Mouse (Mus musculus) embryonic facial prominence, embryonic 11.5 days (tissue): ENCODE data around the gene Abi1. TPM values are rescaled to one million over a fixed set of nuclear protein-coding genes. Genes with fewer than 3 reads are reported as not detected.

Source experiments
- ATAC-seq: fragments of 200-750 bp; cut with Nextera tagmentation; replicated peaks from 2 replicates; pipeline ENCODE4 v1.8.0; 2017; ENCODE audit warnings: low read depth; ENCODE audit not compliant: insufficient number of reproducible peaks, low FRiP score, low TSS enrichment
- DNase-seq: peaks from one replicate; pipeline ENCODE4 v3.0.0-alpha.2; 2015; ENCODE audit warnings: low spot score
- H3K27ac ChIP-seq: fragments of 300-500 bp; sonication (generic); replicated peaks from 2 replicates; pipeline ENCODE4 v1.5.1; 2014; ENCODE audit warnings: mild to moderate bottlenecking, low read depth, low read length, control low read depth
- H3K27me3 ChIP-seq: fragments of 300-500 bp; sonication (generic); 2 replicates; pipeline ENCODE4 v1.6.1; 2014; ENCODE audit warnings: mild to moderate bottlenecking, low read length, moderate library complexity, mixed read lengths; ENCODE audit not compliant: control insufficient read depth, insufficient read depth
- H3K36me3 ChIP-seq: fragments of 300-500 bp; sonication (generic); replicated peaks from 2 replicates; pipeline ENCODE4 v1.6.1; 2014; ENCODE audit warnings: low read depth, mild to moderate bottlenecking, low read length, moderate library complexity, mixed read lengths; ENCODE audit not compliant: control insufficient read depth, insufficient read depth
- H3K4me1 ChIP-seq: fragments of 300-500 bp; sonication (generic); 2 replicates; pipeline ENCODE4 v1.6.1; 2014; ENCODE audit warnings: low read length, mixed read lengths; ENCODE audit not compliant: control insufficient read depth, insufficient read depth
- H3K4me2 ChIP-seq: fragments of 300-500 bp; sonication (generic); 2 replicates; pipeline ENCODE4 v1.6.1; 2014; ENCODE audit warnings: low read depth, mild to moderate bottlenecking, control low read depth, low read length, moderate library complexity
- H3K4me3 ChIP-seq: fragments of 300-500 bp; sonication (generic); 2 replicates; pipeline ENCODE4 v1.5.1; 2014; ENCODE audit warnings: low read depth, low read length, control low read depth
- H3K9ac ChIP-seq: fragments of 300-500 bp; sonication (generic); replicated peaks from 2 replicates; pipeline ENCODE4 v1.6.1; 2014; ENCODE audit warnings: mild to moderate bottlenecking, control low read depth, low read length
- H3K9me3 ChIP-seq: fragments of 300-500 bp; sonication (generic); replicated peaks from 2 replicates; pipeline ENCODE4 v1.6.1; 2016; ENCODE audit warnings: mild to moderate bottlenecking, low read length, inconsistent platforms, mixed read lengths; ENCODE audit not compliant: control insufficient read depth
- WGBS: fragments of 180-500 bp; shearing (Covaris S2); extraction: QIAGEN DNeasy Blood & Tissue Kit; methylation state at CpG from one replicate; pipeline ENCODE4 v1.1.7; 2014; 5-methylcytosine and 5-hydroxymethylcytosine counted together
- polyA plus RNA-seq: library from polyadenylated mRNA; unstranded; fragments of >200 nt; fragmentation: Nextera tagmentation; extraction: Ambion mirVana; gene quantifications from 2 replicates; pipeline ENCODE4 v1.2.1, GENCODE M21; 2014

Gene Abi1
- polyA plus RNA-seq, 1 experiment from 2014 or later = 42.3 TPM

DNA sequence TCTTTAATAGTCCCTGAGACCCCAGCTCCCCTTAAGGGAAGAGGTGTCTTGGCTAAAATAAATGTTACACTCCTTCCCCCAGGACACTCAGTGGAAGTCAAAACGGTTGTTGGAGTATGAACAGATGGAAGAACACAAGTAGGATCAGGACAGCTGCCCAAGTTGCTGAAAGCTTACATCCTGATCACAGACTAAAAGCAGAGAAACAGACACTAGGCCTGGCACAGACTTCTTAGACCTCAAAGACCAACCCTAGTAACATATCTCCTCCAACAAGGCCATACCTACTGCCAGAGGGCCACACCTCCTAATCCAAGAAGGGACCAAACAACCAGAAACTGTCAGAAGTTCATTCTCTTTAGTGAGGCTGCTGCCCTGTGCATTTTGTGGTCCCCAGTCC lies 31.8 kb downstream of the Abi1 start:
- 92% methylated on average over 1 of the region's 1 CpGs for WGBS
- Histone ChIP-seq H3K4me2 (no peak overlapping the region), H3K9me3 (no peaks in the 10 kb centered on the region), H3K4me1 (no peaks in the 10 kb centered on the region), H3K27me3 (no peaks in the 10 kb centered on the region), H3K9ac (no peak overlapping the region), H3K27ac (no peak overlapping the region), H3K4me3 (no peak overlapping the region), H3K36me3 (no peaks in the 10 kb centered on the region)
- no peak for ATAC-seq
- no peak for DNase-seq

DNA sequence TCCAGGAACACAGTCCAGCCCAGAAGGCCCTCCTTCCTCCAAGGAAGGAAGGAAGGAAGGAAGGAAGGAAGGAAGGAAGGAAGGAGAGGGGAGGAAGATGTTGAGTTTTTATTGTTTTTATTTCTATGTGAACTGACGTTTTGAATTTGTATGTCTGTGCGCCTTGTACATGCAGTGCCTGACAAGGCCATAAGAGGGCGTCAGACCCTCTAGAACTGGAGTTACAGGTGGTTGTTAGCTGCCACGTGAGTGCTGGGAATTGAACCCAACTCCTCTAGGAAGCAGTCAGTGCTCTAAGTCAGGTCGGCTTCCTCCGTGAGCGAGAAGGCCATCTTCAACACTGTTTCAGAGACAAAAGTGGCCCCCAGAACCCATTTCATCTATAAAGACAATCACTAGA lies 32.5 kb downstream of the Abi1 start:
- Histone ChIP-seq H3K9me3 (no peaks in the 10 kb centered on the region), H3K9ac (no peak overlapping the region), H3K4me1 (no peaks in the 10 kb centered on the region), H3K36me3 (no peaks in the 10 kb centered on the region), H3K27me3 (no peaks in the 10 kb centered on the region), H3K4me2 (no peak overlapping the region), H3K27ac (no peak overlapping the region), H3K4me3 (no peak overlapping the region)
- WGBS = 86% methylated on average over 7 of the region's 7 CpGs
- no peak for DNase-seq
- no peak for ATAC-seq

- ATAC-seq = no peak
- no peaks in the 10 kb centered on the region for H3K27me3 ChIP-seq
Observed at GRCm38 (mm10) chr2:23007149-23007548, 32.9 kb downstream of the Abi1 start.

GRCm38 (mm10) chr2:23006219-23006618 lies 33.8 kb downstream of the Abi1 start:
- no peak overlapping the region for H3K27ac ChIP-seq
- H3K9me3 ChIP-seq = no peaks in the 10 kb centered on the region
- no peak overlapping the region for H3K4me2 ChIP-seq
- no peaks in the 10 kb centered on the region for H3K4me1 ChIP-seq
- whole genome bisulfite sequencing = 75% methylated on average over 6 of the region's 6 CpGs
- H3K36me3 ChIP-seq = no peaks in the 10 kb centered on the region
- ATAC-seq = no peak
- H3K9ac ChIP-seq = no peak overlapping the region
- no peak for DNase-seq
- H3K27me3 ChIP-seq = no peaks in the 10 kb centered on the region
- no peak overlapping the region for H3K4me3 ChIP-seq

More at GRCm38 (mm10) chr2:23007149-23007548, 32.9 kb downstream of the Abi1 start:
- DNase-seq = no peak
- 77% methylated on average over 2 of the region's 2 CpGs for WGBS
- H3K9me3 ChIP-seq = no peaks in the 10 kb centered on the region
- no peak overlapping the region for H3K4me2 ChIP-seq
- H3K9ac ChIP-seq = no peak overlapping the region
- no peak overlapping the region for H3K4me3 ChIP-seq
- no peaks in the 10 kb centered on the region for H3K36me3 ChIP-seq
- H3K27ac ChIP-seq = no peak overlapping the region
- H3K4me1 ChIP-seq = no peaks in the 10 kb centered on the region

GRCm38 (mm10) chr2:23002637-23003036 lies 37.4 kb downstream of the Abi1 start:
- Histone ChIP-seq H3K27me3 (no peaks in the 10 kb centered on the region), H3K9ac (no peak overlapping the region), H3K36me3 (no peaks in the 10 kb centered on the region), H3K9me3 (no peaks in the 10 kb centered on the region), H3K4me3 (no peak overlapping the region), H3K4me1 (no peaks in the 10 kb centered on the region), H3K4me2 (no peak overlapping the region), H3K27ac (no peak overlapping the region)
- DNase-seq (no peak), ATAC-seq (no peak)
- 40% methylated on average over 3 of the region's 3 CpGs for WGBS

- Histone ChIP-seq H3K9ac (no peak overlapping the region), H3K27me3 (no peaks in the 10 kb centered on the region), H3K36me3 (no peaks in the 10 kb centered on the region), H3K27ac (no peak overlapping the region), H3K4me3 (no peak overlapping the region), H3K4me1 (no peaks in the 10 kb centered on the region), H3K4me2 (no peak overlapping the region), H3K9me3 (no peaks in the 10 kb centered on the region)
- DNase-seq (no peak), ATAC-seq (no peak)
- WGBS = 80% methylated on average over 1 of the region's 1 CpGs
Observed at GRCm38 (mm10) chr2:22999620-23000019, 40.4 kb downstream of the Abi1 start.

- WGBS = 90% methylated on average over 2 of the region's 2 CpGs
Observed at GRCm38 (mm10) chr2:22998804-22999203, 41.2 kb downstream of the Abi1 start.

GRCm38 (mm10) chr2:22998015-22998414 lies 42.0 kb downstream of the Abi1 start:
- Histone ChIP-seq H3K27ac (no peak overlapping the region), H3K36me3 (no peaks in the 10 kb centered on the region), H3K4me2 (no peak overlapping the region), H3K27me3 (no peaks in the 10 kb centered on the region), H3K4me1 (no peaks in the 10 kb centered on the region), H3K4me3 (no peak overlapping the region), H3K9me3 (no peaks in the 10 kb centered on the region), H3K9ac (no peak overlapping the region)
- DNase-seq (no peak), ATAC-seq (no peak)
- WGBS = 93% methylated on average over 2 of the region's 2 CpGs

More at GRCm38 (mm10) chr2:22998804-22999203, 41.2 kb downstream of the Abi1 start:
- ATAC-seq = no peak
- no peak for DNase-seq
- no peaks in the 10 kb centered on the region for H3K36me3 ChIP-seq
- H3K4me2 ChIP-seq = no peak overlapping the region
- no peak overlapping the region for H3K9ac ChIP-seq
- no peak overlapping the region for H3K27ac ChIP-seq
- H3K27me3 ChIP-seq = no peaks in the 10 kb centered on the region
- H3K9me3 ChIP-seq = no peaks in the 10 kb centered on the region
- H3K4me1 ChIP-seq = no peaks in the 10 kb centered on the region
- H3K4me3 ChIP-seq = no peak overlapping the region
